Mouse (Mus musculus) frontal cortex, adult (tissue): ENCODE results near the gene Churc1.
"Not testable (repeated sequence)": the region's sequence is repeated elsewhere in the genome, so short reads cannot be mapped to it uniquely, and the experiment has no call there.

Experiments used
- ATAC-seq: cut with Nextera tagmentation; 2 replicates; pipeline ENCODE4 v1.9.2; 2017; ENCODE audit warnings: mild to moderate bottlenecking, moderate library complexity, mixed read lengths; ENCODE audit not compliant: low TSS enrichment

Churc1 gene

GRCm38 (mm10) chr12:76792540-76792939 is 27.2 kb downstream of the Churc1 start:
- not testable (repeated sequence) for ATAC-seq

- no peak for ATAC-seq
Observed at GRCm38 (mm10) chr12:76795350-76795749, 30.0 kb downstream of the Churc1 start, which contains the start of gene Gpx2. Gene Gpx2 (minus strand): TSS chr12:76795554.

- ATAC-seq = peak; percentile 77
Observed at GRCm38 (mm10) chr12:76796938-76797539, 31.7 kb downstream of the Churc1 start.

GRCm38 (mm10) chr12:76798008-76798720 is 32.8 kb downstream of the Churc1 start:
- ATAC-seq = no peak

- ATAC-seq = peak; percentile 62
Observed at GRCm38 (mm10) chr12:76803028-76803427, 37.7 kb downstream of the Churc1 start.

GRCm38 (mm10) chr12:76803700-76804252 is 38.4 kb downstream of the Churc1 start:
- ATAC-seq = peak; percentile 29

GRCm38 (mm10) chr12:76805056-76805811 is 39.9 kb downstream of the Churc1 start:
- ATAC-seq = peak; percentile 11; the same call in 1 of the 2 replicates

- peak; percentile 54 for ATAC-seq
Observed at GRCm38 (mm10) chr12:76807796-76808195, 42.5 kb downstream of the Churc1 start.

- ATAC-seq = no peak
Observed at GRCm38 (mm10) chr12:76810491-76810890, 45.2 kb downstream of the Churc1 start.

GRCm38 (mm10) chr12:76811006-76811405 is 45.7 kb downstream of the Churc1 start:
- no peak for ATAC-seq

- ATAC-seq = no peak
Observed at GRCm38 (mm10) chr12:76813543-76813942, 48.2 kb downstream of the Churc1 start.

GRCm38 (mm10) chr12:76814120-76814519 is 48.8 kb downstream of the Churc1 start:
- no peak for ATAC-seq

GRCm38 (mm10) chr12:76816720-76817119 is 51.4 kb downstream of the Churc1 start:
- no peak for ATAC-seq

- ATAC-seq = no peak
Observed at GRCm38 (mm10) chr12:76817176-76817575, 51.8 kb downstream of the Churc1 start.

GRCm38 (mm10) chr12:76818120-76818519 is 52.8 kb downstream of the Churc1 start:
- ATAC-seq = no peak

GRCm38 (mm10) chr12:76818908-76819307 is 53.6 kb downstream of the Churc1 start:
- ATAC-seq = peak; percentile 47

GRCm38 (mm10) chr12:76819816-76820215 is 54.5 kb downstream of the Churc1 start:
- ATAC-seq = no peak

GRCm38 (mm10) chr12:76820615-76821014 is 55.3 kb downstream of the Churc1 start:
- no peak for ATAC-seq

GRCm38 (mm10) chr12:76822002-76822650 is 56.8 kb downstream of the Churc1 start:
- ATAC-seq = peak; percentile 29

GRCm38 (mm10) chr12:76822651-76823041 is 57.3 kb downstream of the Churc1 start, which contains the start of gene Rab15:
Gene Rab15 (minus strand): TSS chr12:76822908.
- ATAC-seq = peak; percentile 2; the same call in 1 of the 2 replicates

GRCm38 (mm10) chr12:76825283-76825682 is 59.9 kb downstream of the Churc1 start:
- ATAC-seq = no peak

- ATAC-seq = no peak
Observed at GRCm38 (mm10) chr12:76832704-76833103, 67.4 kb downstream of the Churc1 start.
